Mouse (Mus musculus) ES-E14 (cell line): ENCODE measurements around the gene Il4i1. TPM values are rescaled to one million over a fixed set of nuclear protein-coding genes. Genes with fewer than 3 reads are reported as not detected.
A peak's percentile ranks its signal among the peaks of the same experiment; 100 is the strongest.
"Not testable (repeated sequence)": the region's sequence is repeated elsewhere in the genome, so short reads cannot be mapped to it uniquely, and the experiment has no call there.

Experiments used
- DNase-seq: peaks from one replicate; pipeline ENCODE4 v3.0.0-alpha.2; 2013; ENCODE audit warnings: low read depth, low spot score
- H3K27ac ChIP-seq: 2 replicates; pipeline ENCODE4 v1.5.1; 2012; ENCODE audit warnings: low read depth, mild to moderate bottlenecking, low read length, moderate library complexity, mixed read lengths; ENCODE audit not compliant: poor library complexity, insufficient read depth, severe bottlenecking
- H3K36me3 ChIP-seq: 2 replicates; pipeline ENCODE4 v1.6.1; 2012; ENCODE audit warnings: mild to moderate bottlenecking, low read length, moderate library complexity, mixed read lengths; ENCODE audit not compliant: control insufficient read depth, poor library complexity, insufficient read depth, severe bottlenecking
- H3K4me1 ChIP-seq, 2 experiments: fragments of 150-350 bp in 1 of 2; sonication (generic) in 1 of 2; 2 replicates each; pipeline ENCODE4 v1.6.1; 2012; ENCODE audit warnings: low read length in 2 of 2, mild to moderate bottlenecking in 1 of 2, mixed read lengths in 1 of 2; ENCODE audit not compliant: control insufficient read depth in 2 of 2, insufficient read depth in 2 of 2, poor library complexity in 1 of 2
- H3K4me3 ChIP-seq, 2 experiments: fragments of 150-350 bp in 1 of 2; sonication (generic) in 1 of 2; 2 replicates each; pipeline ENCODE4 v1.5.1; 2012; ENCODE audit warnings: low read length in 2 of 2, low read depth in 1 of 2, mild to moderate bottlenecking in 1 of 2, mixed read lengths in 1 of 2; ENCODE audit not compliant: insufficient read depth in 1 of 2, poor library complexity in 1 of 2, severe bottlenecking in 1 of 2
- H3K9ac ChIP-seq: 2 replicates; pipeline ENCODE4 v1.6.1; 2012; ENCODE audit warnings: low read depth, mild to moderate bottlenecking, low read length, mixed read lengths; ENCODE audit not compliant: poor library complexity, insufficient read depth, severe bottlenecking
- H3K9me3 ChIP-seq: fragments of 150-350 bp; sonication (generic); 2 replicates; pipeline ENCODE4 v1.6.1; 2012; ENCODE audit warnings: low read depth, mild to moderate bottlenecking, low read length; ENCODE audit not compliant: control insufficient read depth, insufficient read depth
- CHD2 ChIP-seq: IDR thresholded peaks from 2 replicates; pipeline ENCODE4 v1.6.1; 2014; ENCODE audit warnings: mild to moderate bottlenecking, low read depth, low read length, inconsistent platforms
- HCFC1 ChIP-seq: IDR thresholded peaks from 2 replicates; pipeline ENCODE4 v1.6.1; 2012; ENCODE audit warnings: low read length, inconsistent platforms, borderline replicate concordance; ENCODE audit not compliant: insufficient read depth
- MAFK ChIP-seq: IDR thresholded peaks from 2 replicates; pipeline ENCODE4 v1.6.1; 2014; ENCODE audit warnings: mild to moderate bottlenecking, low read depth, low read length, inconsistent platforms; ENCODE audit not compliant: insufficient read depth
- ZC3H11A ChIP-seq: IDR thresholded peaks from 2 replicates; pipeline ENCODE4 v1.6.1; 2012; ENCODE audit warnings: low read depth, mild to moderate bottlenecking, inconsistent platforms, low read length, borderline replicate concordance
- ZNF384 ChIP-seq: IDR thresholded peaks from 2 replicates; pipeline ENCODE4 v1.6.1; 2012; ENCODE audit warnings: low read depth, low read length, inconsistent platforms
- in situ Hi-C, 2 experiments: fragments of 600-800 bp; cut with MboI; formaldehyde crosslinking; loops; one replicate each; pipeline ENCODE4 v1.15.1; 2025; ENCODE audit warnings: low sequenced_read_pairs in 2 of 2, inconsistent platforms in 1 of 2; ENCODE audit not compliant: unreplicated experiment in 2 of 2
- total RNA-seq: library from RNA; depleted of rRNA; stranded (reverse); fragments of 300-350 nt; gene quantifications from 2 replicates; pipeline ENCODE4 v1.2.3, GENCODE M21; 2012

The Il4i1 gene
- total RNA-seq, 1 experiment = 4.8 TPM

DNA sequence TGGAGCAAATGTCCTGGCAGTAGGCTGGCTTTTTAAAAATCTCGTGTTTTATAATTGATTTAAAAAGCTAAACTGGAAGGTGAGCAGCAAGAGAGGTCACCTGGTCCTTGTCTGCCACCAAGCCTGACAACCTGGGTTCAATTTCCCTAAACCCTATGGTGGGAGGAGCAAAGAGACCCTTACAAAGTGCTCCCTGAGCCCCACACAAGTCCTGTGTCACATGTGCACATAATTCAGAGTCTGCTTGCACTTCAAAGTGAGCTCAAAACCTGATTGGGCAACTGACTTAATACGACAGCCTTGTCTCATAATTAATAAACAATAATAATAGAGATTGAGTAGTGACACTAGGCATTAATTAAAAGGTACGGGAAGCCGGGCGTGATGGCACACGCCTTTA lies 54.4 kb downstream of the Il4i1 start:
- Histone ChIP-seq H3K9ac (no peak overlapping the region), H3K4me1 (peaks cover 0 to 18% of the 10 kb centered on the region in 2 experiments; a peak in 2 of 4 replicates)
- TF ChIP-seq ZC3H11A (no peak), CHD2 (no peak), HCFC1 (no peak), ZNF384 (no peak), MAFK (no peak)

DNA sequence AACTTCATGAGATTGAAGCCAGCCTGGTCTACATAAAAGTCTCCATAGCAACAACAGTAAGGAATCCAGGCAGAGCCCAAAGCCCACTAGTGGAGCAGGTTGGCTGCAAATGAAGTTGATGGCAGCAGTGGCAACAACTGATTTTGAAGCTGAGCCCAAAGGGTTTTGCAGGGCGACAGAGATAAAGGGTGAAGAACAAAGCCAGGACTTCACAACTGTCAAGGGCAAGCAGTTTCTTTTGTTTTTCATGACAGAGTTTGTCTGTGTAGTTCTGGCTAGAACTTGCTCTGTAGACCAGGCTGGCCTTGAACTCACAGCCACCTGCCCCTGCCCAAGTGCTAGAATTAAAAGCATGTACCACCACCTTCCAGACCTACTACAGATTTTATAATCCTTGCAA lies 55.0 kb downstream of the Il4i1 start:
- no peak overlapping the region for H3K9ac ChIP-seq
- in situ Hi-C loops = no loop called here
- H3K4me1 ChIP-seq = peaks cover 0 to 17% of the 10 kb centered on the region in 2 experiments; a peak in 2 of 4 replicates
- H3K4me3 ChIP-seq = no peak overlapping the region
- peaks cover 2% of the 10 kb centered on the region; the same call in 1 of the 2 replicates for H3K36me3 ChIP-seq
- no peak for DNase-seq
- H3K9me3 ChIP-seq = no peaks in the 10 kb centered on the region
- no peak overlapping the region for H3K27ac ChIP-seq
- no peak for TF ChIP-seq ZNF384
- no peak for TF ChIP-seq ZC3H11A
- no peak for TF ChIP-seq HCFC1

More for the DNA sequence above, 54.4 kb downstream of the Il4i1 start:
- Histone ChIP-seq H3K4me3 (0 out of 4 replicates have a peak overlapping the region, but pooled peaks of 1 of the 2 experiments have one; percentile 0), H3K9me3 (no peaks in the 10 kb centered on the region), H3K36me3 (peaks cover 4% of the 10 kb centered on the region; the same call in 1 of the 2 replicates), H3K27ac (no peak overlapping the region)
- DNase-seq = no peak
- in situ Hi-C loops = no loop called here

DNA sequence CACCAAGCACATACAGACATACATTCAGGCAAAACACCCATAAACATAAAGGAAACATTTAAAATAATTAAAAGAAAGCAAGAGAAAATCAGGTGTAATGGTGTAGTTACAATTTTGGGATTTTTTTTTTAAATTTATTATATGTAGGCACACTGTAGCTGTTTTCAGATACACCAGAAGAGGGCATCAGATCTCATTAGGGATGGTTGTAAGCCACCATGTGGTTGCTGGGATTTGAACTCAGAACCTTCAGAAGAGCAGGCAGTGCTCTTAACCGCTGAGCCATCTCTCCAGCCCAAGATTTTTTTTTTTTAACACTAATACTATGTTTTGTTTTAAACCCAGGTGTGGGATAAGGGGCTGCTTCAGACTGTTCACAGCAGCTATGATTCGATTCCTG lies 55.6 kb downstream of the Il4i1 start:
- DNase-seq, H3K4me3 ChIP-seq, H3K9ac ChIP-seq, H3K9me3 ChIP-seq, H3K27ac ChIP-seq, H3K36me3 ChIP-seq, in situ Hi-C loops: not testable (repeated sequence)
- H3K4me1 ChIP-seq = peaks cover 0 to 11% of the 10 kb centered on the region in 2 experiments; a peak in 2 of 4 replicates

DNA sequence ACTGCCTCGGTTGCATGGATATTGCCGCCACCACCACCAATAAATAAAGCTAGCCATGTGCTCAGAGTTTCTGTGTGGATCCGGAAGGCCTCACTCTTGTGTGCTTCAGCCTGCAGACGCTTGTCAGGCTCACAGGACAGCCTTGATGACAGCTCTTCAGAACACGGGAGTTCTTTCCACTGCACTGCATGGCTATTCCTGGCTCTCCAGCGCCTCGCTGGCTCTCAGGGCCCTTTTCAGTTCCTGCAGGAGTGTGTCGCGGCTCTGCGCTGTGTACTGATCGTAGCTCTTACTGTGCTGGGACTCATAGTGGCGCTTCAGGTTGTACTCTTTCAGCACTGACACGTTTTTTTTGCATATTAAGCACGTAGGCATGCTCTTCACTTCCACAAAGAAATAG lies 61.6 kb downstream of the Il4i1 start:
- no peaks in the 10 kb centered on the region; a peak in 1 of 4 replicates for H3K4me1 ChIP-seq
- peaks cover 57% of the 10 kb centered on the region for H3K36me3 ChIP-seq
- no peak for DNase-seq
- no peak overlapping the region for H3K27ac ChIP-seq
- in situ Hi-C loops = no loop called here
- no peak overlapping the region for H3K9ac ChIP-seq
- H3K4me3 ChIP-seq = no peak overlapping the region
- no peak for TF ChIP-seq HCFC1
- no peak for TF ChIP-seq MAFK
- TF ChIP-seq ZC3H11A = no peak
- no peak for TF ChIP-seq CHD2
- TF ChIP-seq ZNF384 = no peak
- H3K9me3 ChIP-seq = no peaks in the 10 kb centered on the region

DNA sequence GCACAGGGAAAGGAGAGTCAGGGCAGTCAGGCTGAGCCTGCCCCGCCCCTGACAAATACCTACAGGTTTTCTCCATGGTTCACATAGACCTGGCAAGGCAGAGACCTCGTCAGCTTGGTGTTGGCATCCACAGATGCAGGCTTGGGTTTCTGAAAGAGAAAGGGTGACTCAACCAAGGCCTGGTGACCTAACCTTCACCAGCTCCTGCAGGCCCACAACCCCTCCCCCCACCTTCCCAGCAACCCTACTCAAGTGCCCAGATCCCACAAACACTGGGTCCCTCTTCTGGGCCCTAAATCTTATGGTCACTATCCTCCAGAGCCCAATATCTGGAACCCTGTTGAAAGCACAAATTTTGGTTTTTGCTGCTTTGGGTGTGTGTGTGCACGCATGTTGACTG lies 66.8 kb downstream of the Il4i1 start:
- no peaks in the 10 kb centered on the region for H3K9me3 ChIP-seq
- H3K4me3 ChIP-seq = no peak overlapping the region
- peaks cover 79% of the 10 kb centered on the region for H3K36me3 ChIP-seq
- DNase-seq = no peak
- TF ChIP-seq ZNF384 (no peak), ZC3H11A (no peak), MAFK (no peak), HCFC1 (no peak), CHD2 (no peak)
- no peak overlapping the region for H3K27ac ChIP-seq
- H3K4me1 ChIP-seq = peaks cover 0 to 7% of the 10 kb centered on the region in 2 experiments; a peak in 1 of 4 replicates
- no peak overlapping the region for H3K9ac ChIP-seq
- in situ Hi-C loops = no loop called here
